Mouse (Mus musculus) kidney, adult 2 months (tissue): ENCODE results near the gene Rbfox3.

ENCODE experiments used
- CTCF ChIP-seq: fragments of 200-500 bp; conservative IDR thresholded peaks from 2 replicates; pipeline ENCODE4 v1.5.1; 2011; ENCODE audit warnings: low read depth, mild to moderate bottlenecking, control low read depth, low read length, moderate library complexity, mixed read lengths; ENCODE audit not compliant: insufficient read depth, insufficient read length
- POLR2A ChIP-seq: fragments of 200-500 bp; IDR thresholded peaks from one replicate; pipeline ENCODE4 v1.6.1; 2011; ENCODE audit warnings: low read depth, low read length, control low read depth

DNA sequence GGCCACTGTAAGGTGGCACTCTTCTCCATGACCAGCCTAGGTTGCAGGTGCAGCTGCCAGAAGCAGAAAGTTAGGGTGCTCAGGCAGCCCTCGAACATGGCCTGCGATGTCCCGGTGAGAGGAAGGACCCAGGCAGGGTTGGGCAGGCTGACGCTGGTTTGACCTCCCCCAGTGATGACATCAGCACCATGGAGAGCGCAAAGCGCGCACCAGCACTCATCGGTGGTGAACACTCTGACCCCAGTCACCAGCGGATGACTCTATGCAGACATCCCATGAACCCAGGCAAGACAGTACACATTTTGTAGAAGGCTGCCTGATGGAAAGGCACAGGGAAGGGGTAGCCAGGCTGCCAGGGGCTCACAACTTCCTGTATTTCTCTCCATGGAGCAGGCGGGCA lies 308.3 kb downstream of the Rbfox3 start:
- TF ChIP-seq POLR2A (no peak), CTCF (no peak)
